Mouse (Mus musculus): ENCODE measurements around the gene Ubash3a.

GRCm38 (mm10) chr17:31285867-31286266 is 78.2 kb downstream of the Ubash3a start:
- TF ChIP-seq POLR2A (IDR thresholded peaks at IDR 0.05; ENCODE audit: control insufficient read depth, low read depth, low read length) (no peak), CTCF (IDR thresholded peaks at IDR 0.05; ENCODE audit: control insufficient read depth, insufficient read depth, insufficient replicate concordance, low read depth, low read length) (no peak)

All from testis, adult 2 months (tissue).